ENCODE assay signal across 8 mouse cellular contexts in genomic region chr5:64805131-64805872, GRCm38 (mm10). TPM values are rescaled to one million over a fixed set of nuclear protein-coding genes. Genes with fewer than 3 reads are reported as not detected.
DNase-seq lines count a peak whose midpoint lies in the region; ATAC-seq and TF ChIP-seq lines count a peak whose summit lies in the region.

No protein-coding gene starts in this region.

- peak overlapping the region; percentile 67 for H3K9ac ChIP-seq in embryonic facial prominence, embryonic 11.5 days (replicated peaks; ENCODE audit: low read length)

- H3K4me3 ChIP-seq in embryonic facial prominence, embryonic 11.5 days (ENCODE audit: low read depth, low read length): peak overlapping the region; percentile 26
- peak overlapping the region; percentile 78 for H3K4me3 ChIP-seq in limb, embryonic 10.5 days
- peak overlapping the region; percentile 43; the same call in 1 of the 2 replicates for H3K4me3 ChIP-seq in small intestine, adult 2 months (ENCODE audit: low read depth, low read length)

- no peaks in the 10 kb centered on the region for H3K27me3 ChIP-seq in embryonic facial prominence, embryonic 11.5 days (ENCODE audit: control insufficient read depth, insufficient read depth, low read length)
- H3K27me3 ChIP-seq in limb, embryonic 10.5 days (ENCODE audit: low read depth, poor library complexity, severe bottlenecking): no peaks in the 10 kb centered on the region
- no peaks in the 10 kb centered on the region for H3K27me3 ChIP-seq in small intestine, adult 2 months (ENCODE audit: control insufficient read depth, insufficient read depth, low read length)

- 3% methylated on average over 7 of the region's 7 CpGs for WGBS in embryonic facial prominence, embryonic 11.5 days
- 7% methylated on average over 7 of the region's 7 CpGs for WGBS in limb, embryonic 10.5 days
- 5% methylated on average over 7 of the region's 7 CpGs for WGBS in small intestine, adult 2 months

- peak; percentile 30 for DNase-seq in retina, embryonic 14.5 days (ENCODE audit: low spot score)
- DNase-seq in retina, postnatal 1 day: no peak
- DNase-seq in embryonic facial prominence, embryonic 11.5 days (ENCODE audit: low spot score): peak; percentile 76
- peak; percentile 40 for DNase-seq in limb, embryonic 10.5 days (ENCODE audit: low spot score)
- DNase-seq in adrenal gland, postnatal 14 days: no peak
- no peak for DNase-seq in gastrocnemius, postnatal 4 days (ENCODE audit: low spot score in 2 of 2)
- DNase-seq in testis, postnatal 10 days (ENCODE audit: low spot score): no peak

- H3K27ac ChIP-seq in embryonic facial prominence, embryonic 11.5 days (replicated peaks; ENCODE audit: low read depth, low read length): peak overlapping the region; percentile 87
- H3K27ac ChIP-seq in limb, embryonic 10.5 days: peak overlapping the region; percentile 93
- H3K27ac ChIP-seq in small intestine, adult 2 months (ENCODE audit: insufficient read depth, low read depth, low read length): peak overlapping the region; percentile 98

- H3K4me2 ChIP-seq in embryonic facial prominence, embryonic 11.5 days (ENCODE audit: low read depth, low read length): peak overlapping the region; percentile 51

- ATAC-seq in embryonic facial prominence, embryonic 11.5 days (replicated peaks; ENCODE audit: insufficient number of reproducible peaks, low FRiP score, low TSS enrichment, low read depth): no peak

- TF ChIP-seq CTCF in small intestine, adult 2 months (IDR thresholded peaks at IDR 0.05; ENCODE audit: extremely low read depth, insufficient read length, insufficient replicate concordance, low read depth, low read length): no peak

- no peaks in the 10 kb centered on the region for H3K9me3 ChIP-seq in embryonic facial prominence, embryonic 11.5 days (replicated peaks; ENCODE audit: control insufficient read depth, low read length)
- no peaks in the 10 kb centered on the region for H3K9me3 ChIP-seq in limb, embryonic 10.5 days (replicated peaks)

- TF ChIP-seq POLR2A in small intestine, adult 2 months (IDR thresholded peaks at IDR 0.05; ENCODE audit: low read depth, low read length): no peak

- H3K36me3 ChIP-seq in embryonic facial prominence, embryonic 11.5 days (replicated peaks; ENCODE audit: control insufficient read depth, insufficient read depth, low read depth, low read length): no peaks in the 10 kb centered on the region
- peaks cover 14% of the 10 kb centered on the region for H3K36me3 ChIP-seq in limb, embryonic 10.5 days
- H3K36me3 ChIP-seq in small intestine, adult 2 months (ENCODE audit: control insufficient read depth, insufficient read depth, low read length): peaks cover 9% of the 10 kb centered on the region

- H3K4me1 ChIP-seq in embryonic facial prominence, embryonic 11.5 days (ENCODE audit: control insufficient read depth, insufficient read depth, low read length): peaks cover 8% of the 10 kb centered on the region
- H3K4me1 ChIP-seq in limb, embryonic 10.5 days: peaks cover 69% of the 10 kb centered on the region
- H3K4me1 ChIP-seq in small intestine, adult 2 months (ENCODE audit: control insufficient read depth, insufficient read depth, insufficient read length, low read length): peaks cover 32% of the 10 kb centered on the region

RNA-seq across cellular contexts. Expression of gene Klf3, which starts 2.1 kb away (rescaled TPM):
- 31.5 and 34.6 TPM in 2 replicates for polyA plus RNA-seq in embryonic facial prominence, embryonic 11.5 days (2014; fragmentation: Nextera tagmentation; extraction: Ambion mirVana)
- polyA plus RNA-seq in limb, embryonic 10.5 days (2016; fragmentation: Nextera tagmentation; extraction: Ambion mirVana): 40.8 and 42.7 TPM in 2 replicates
- 52.4 and 170 TPM in 2 replicates for polyA plus RNA-seq in small intestine, adult 2 months (2012; rRNA removed)
- 73.5 and 74.1 TPM in 2 replicates for total RNA-seq in adrenal gland, postnatal 14 days (2021)
- total RNA-seq in gastrocnemius, postnatal 4 days (2021): 10 to 100 TPM; 50.3 to 59.1 TPM

Comparison
In these comparisons a context has a peak if more than half of its experiments do, and no peak if none do; other contexts are left out.
1. DNase-seq: peak in retina, embryonic 14.5 days (single experiment), embryonic facial prominence, embryonic 11.5 days (single experiment) and limb, embryonic 10.5 days (single experiment); none in retina, postnatal 1 day (single experiment), adrenal gland, postnatal 14 days (single experiment), gastrocnemius, postnatal 4 days (0 of 2) and testis, postnatal 10 days (single experiment).
2. H3K4me3 ChIP-seq: peak in every context shown above with its lines; median percentile 78 in limb, embryonic 10.5 days; 43 in small intestine, adult 2 months; 26 in embryonic facial prominence, embryonic 11.5 days.
3. Peak in every context shown above with its lines, with median percentiles within 50 percentile points of each other: H3K27ac ChIP-seq.